Mouse (Mus musculus) MEL (cell line): Measurements from ENCODE around the gene Galns. TPM values are rescaled to one million over a fixed set of nuclear protein-coding genes. Genes with fewer than 3 reads are reported as not detected.

Experiments used
- DNase-seq: peaks from one replicate; pipeline ENCODE4 v3.0.0; 2011; ENCODE audit warnings: low read depth, low spot score
- H3K27ac ChIP-seq: 2 replicates; pipeline ENCODE4 v1.5.1; 2012; ENCODE audit warnings: low read depth, mild to moderate bottlenecking, control low read depth, low read length, moderate library complexity; ENCODE audit not compliant: control insufficient read depth
- H3K27me3 ChIP-seq, 2 experiments: fragments of 150-350 bp in 1 of 2; sonication (generic) in 1 of 2; 2 replicates each; pipeline ENCODE4 v1.6.1; 2012; ENCODE audit warnings: low read length in 2 of 2, mild to moderate bottlenecking in 2 of 2, improper control_type of control experiment in 1 of 2, moderate library complexity in 1 of 2; ENCODE audit not compliant: insufficient read depth in 2 of 2, control insufficient read depth in 1 of 2
- H3K36me3 ChIP-seq, 2 experiments: 2 replicates each; pipeline ENCODE4 v1.6.1; 2012 to 2014; ENCODE audit warnings: low read length in 2 of 2, improper control_type of control experiment in 1 of 2, inconsistent platforms in 1 of 2, mild to moderate bottlenecking in 1 of 2; ENCODE audit not compliant: insufficient read depth in 2 of 2, control insufficient read depth in 1 of 2
- H3K4me1 ChIP-seq, 2 experiments: fragments of 150-350 bp in 1 of 2; sonication (generic) in 1 of 2; 2 replicates each; pipeline ENCODE4 v1.6.1; 2012; ENCODE audit warnings: low read length in 2 of 2, improper control_type of control experiment in 1 of 2, mild to moderate bottlenecking in 1 of 2; ENCODE audit not compliant: insufficient read depth in 2 of 2, control insufficient read depth in 1 of 2
- H3K4me3 ChIP-seq, 2 experiments: fragments of 150-350 bp in 1 of 2; sonication (generic) in 1 of 2; 2 replicates each; pipeline ENCODE4 v1.5.1; 2012; ENCODE audit warnings: low read depth in 2 of 2, low read length in 2 of 2, mild to moderate bottlenecking in 2 of 2, moderate library complexity in 2 of 2, control low read depth in 1 of 2, improper control_type of control experiment in 1 of 2; ENCODE audit not compliant: control insufficient read depth in 1 of 2, insufficient read depth in 1 of 2
- H3K79me2 ChIP-seq: 2 replicates; pipeline ENCODE4 v1.6.1; 2012; ENCODE audit warnings: mild to moderate bottlenecking, low read length, moderate library complexity; ENCODE audit not compliant: control insufficient read depth, poor library complexity, insufficient read depth
- H3K9ac ChIP-seq: 2 replicates; pipeline ENCODE4 v1.6.1; 2012; ENCODE audit warnings: low read depth, mild to moderate bottlenecking, control low read depth, low read length, moderate library complexity; ENCODE audit not compliant: control insufficient read depth, poor library complexity, severe bottlenecking
- H3K9me3 ChIP-seq: fragments of 150-350 bp; sonication (generic); replicated peaks from 2 replicates; pipeline ENCODE4 v1.6.1; 2012; ENCODE audit warnings: mild to moderate bottlenecking, low read length, improper control_type of control experiment, moderate library complexity; ENCODE audit not compliant: insufficient read depth
- CHD2 ChIP-seq: IDR thresholded peaks from 2 replicates; pipeline ENCODE4 v1.6.1; 2011; ENCODE audit warnings: low read length, improper control_type of control experiment
- CTCF ChIP-seq, 3 experiments: IDR thresholded peaks in 2 of 3; conservative IDR thresholded peaks in 1 of 3; 2 replicates each; pipeline ENCODE4 v1.5.1; 2011 to 2012; ENCODE audit warnings: low read length in 3 of 3, low read depth in 2 of 3, mild to moderate bottlenecking in 2 of 3, improper control_type of control experiment in 1 of 3, inconsistent platforms in 1 of 3, mixed read lengths in 1 of 3, moderate library complexity in 1 of 3; ENCODE audit not compliant: control insufficient read depth in 1 of 3, insufficient read depth in 1 of 3, poor library complexity in 1 of 3, severe bottlenecking in 1 of 3
- ELF1 ChIP-seq: IDR thresholded peaks from 2 replicates; pipeline ENCODE4 v1.6.1; 2014; ENCODE audit warnings: low read depth, mild to moderate bottlenecking, inconsistent platforms, low read length, improper control_type of control experiment, moderate library complexity
- GABPA ChIP-seq: IDR thresholded peaks from 2 replicates; pipeline ENCODE4 v1.6.1; 2012; ENCODE audit warnings: low read depth, mild to moderate bottlenecking, inconsistent platforms, low read length, improper control_type of control experiment, moderate library complexity
- GATA1 ChIP-seq: IDR thresholded peaks from 2 replicates; pipeline ENCODE4 v1.6.1; 2011; ENCODE audit warnings: low read depth, low read length, improper control_type of control experiment
- HCFC1 ChIP-seq: IDR thresholded peaks from 2 replicates; pipeline ENCODE4 v1.6.1; 2012; ENCODE audit warnings: low read depth, mild to moderate bottlenecking, inconsistent platforms, low read length, improper control_type of control experiment, moderate library complexity
- MAZ ChIP-seq: IDR thresholded peaks from 2 replicates; pipeline ENCODE4 v1.6.1; 2012; ENCODE audit warnings: low read depth, mild to moderate bottlenecking, inconsistent platforms, low read length, improper control_type of control experiment
- POLR2A ChIP-seq, 2 experiments: IDR thresholded peaks; 2 replicates each; pipeline ENCODE4 v1.6.1; 2011 to 2012; ENCODE audit warnings: low read length in 2 of 2, mild to moderate bottlenecking in 2 of 2, control low read depth in 1 of 2, improper control_type of control experiment in 1 of 2, low read depth in 1 of 2, moderate library complexity in 1 of 2; ENCODE audit not compliant: control insufficient read depth in 1 of 2, insufficient read depth in 1 of 2, poor library complexity in 1 of 2
- RCOR1 ChIP-seq: IDR thresholded peaks from 2 replicates; pipeline ENCODE4 v1.6.1; 2012; ENCODE audit warnings: low read depth, mild to moderate bottlenecking, inconsistent platforms, low read length, improper control_type of control experiment
- TAL1 ChIP-seq: IDR thresholded peaks from 2 replicates; pipeline ENCODE4 v1.6.1; 2012; ENCODE audit warnings: mild to moderate bottlenecking, inconsistent platforms, low read length, moderate library complexity, mixed read lengths
- TCF12 ChIP-seq: IDR thresholded peaks from 2 replicates; pipeline ENCODE4 v1.6.1; 2014; ENCODE audit warnings: low read depth, mild to moderate bottlenecking, inconsistent platforms, low read length, improper control_type of control experiment, moderate library complexity
- UBTF ChIP-seq: IDR thresholded peaks from 2 replicates; pipeline ENCODE4 v1.6.1; 2012; ENCODE audit warnings: low read depth, mild to moderate bottlenecking, inconsistent platforms, low read length, improper control_type of control experiment, moderate library complexity, borderline replicate concordance; ENCODE audit not compliant: insufficient read depth
- USF2 ChIP-seq, 2 experiments: IDR thresholded peaks; 2 replicates each; pipeline ENCODE4 v1.6.1; 2011 to 2012; ENCODE audit warnings: improper control_type of control experiment in 2 of 2, low read length in 2 of 2, borderline replicate concordance in 1 of 2, inconsistent platforms in 1 of 2, low read depth in 1 of 2, mild to moderate bottlenecking in 1 of 2; ENCODE audit not compliant: insufficient read depth in 1 of 2
- ZC3H11A ChIP-seq: IDR thresholded peaks from 2 replicates; pipeline ENCODE4 v1.6.1; 2012; ENCODE audit warnings: low read depth, mild to moderate bottlenecking, inconsistent platforms, low read length, improper control_type of control experiment
- ZMIZ1 ChIP-seq: IDR thresholded peaks from 2 replicates; pipeline ENCODE4 v1.6.1; 2012; ENCODE audit warnings: low read depth, mild to moderate bottlenecking, inconsistent platforms, low read length, improper control_type of control experiment, moderate library complexity
- polyA plus RNA-seq, 2 experiments: library from polyadenylated mRNA; stranded (reverse) in 1 of 2; unstranded in 1 of 2; fragments of >175 nt in 1 of 2; fragments of >200 nt in 1 of 2; gene quantifications; 2 replicates each; pipeline versions ENCODE4 v1.2.1 to v1.2.4; 2012; ENCODE audit warnings: low replicate concordance in 2 of 2, low read depth in 1 of 2; ENCODE audit not compliant: insufficient read length in 2 of 2, insufficient read depth in 1 of 2, missing spikeins in 1 of 2
- total RNA-seq: library from RNA; depleted of rRNA; stranded (reverse); fragments of 300-350 nt; gene quantifications from 2 replicates; pipeline ENCODE4 v1.2.3, GENCODE M21; 2012

Galns gene
- total and polyA plus RNA-seq, 3 experiments: 1.7 to 3.0 TPM; not detected in 1

GRCm38 (mm10) chr8:122558671-122559349 is 52.5 kb downstream of the Galns start:
- TF ChIP-seq CTCF (IDR thresholded peaks at IDR 0.05 in 2 of 3, conservative IDR thresholded peaks at IDR 0.05 in 1 of 3; ENCODE audit: control insufficient read depth in 1 of 3, insufficient read depth in 1 of 3, low read depth in 2 of 3, low read length in 3 of 3, poor library complexity in 1 of 3, severe bottlenecking in 1 of 3): peak in 2 of 3 experiments; percentile 10 to 25; a peak in 2 of 6 replicates
- TF ChIP-seq TAL1: no peak
- no peak for TF ChIP-seq POLR2A (IDR thresholded peaks at IDR 0.05; ENCODE audit: control insufficient read depth in 1 of 2, insufficient read depth in 1 of 2, low read depth in 1 of 2, low read length in 2 of 2, poor library complexity in 1 of 2)
- no peak for TF ChIP-seq HCFC1
- Histone ChIP-seq H3K36me3 (peaks cover 0 to 7% of the 10 kb centered on the region in 2 experiments; a peak in 2 of 4 replicates), H3K27me3 (no peaks in the 10 kb centered on the region), H3K27ac (no peak overlapping the region), H3K4me3 (no peak overlapping the region), H3K9ac (no peak overlapping the region), H3K9me3 (no peaks in the 10 kb centered on the region), H3K79me2 (peaks cover 19% of the 10 kb centered on the region; the same call in 1 of the 2 replicates), H3K4me1 (peaks cover 0 to 15% of the 10 kb centered on the region in 2 experiments; a peak in 2 of 4 replicates)
- DNase-seq: peak; percentile 9

- H3K4me1 ChIP-seq: peaks cover 0 to 15% of the 10 kb centered on the region in 2 experiments; a peak in 2 of 4 replicates
- H3K36me3 ChIP-seq: peaks cover 0 to 7% of the 10 kb centered on the region in 2 experiments; a peak in 2 of 4 replicates
- no peak overlapping the region for H3K27ac ChIP-seq
- DNase-seq: no peak
- peaks cover 23% of the 10 kb centered on the region; the same call in 1 of the 2 replicates for H3K79me2 ChIP-seq
- no peak overlapping the region for H3K9ac ChIP-seq
- H3K4me3 ChIP-seq: no peak overlapping the region
- no peaks in the 10 kb centered on the region for H3K9me3 ChIP-seq
- TF ChIP-seq UBTF (no peak), RCOR1 (no peak), MAZ (no peak)
- no peaks in the 10 kb centered on the region for H3K27me3 ChIP-seq
These were observed 53.8 kb downstream of the Galns start for GRCm38 (mm10) chr8:122557248-122558038.

DNA sequence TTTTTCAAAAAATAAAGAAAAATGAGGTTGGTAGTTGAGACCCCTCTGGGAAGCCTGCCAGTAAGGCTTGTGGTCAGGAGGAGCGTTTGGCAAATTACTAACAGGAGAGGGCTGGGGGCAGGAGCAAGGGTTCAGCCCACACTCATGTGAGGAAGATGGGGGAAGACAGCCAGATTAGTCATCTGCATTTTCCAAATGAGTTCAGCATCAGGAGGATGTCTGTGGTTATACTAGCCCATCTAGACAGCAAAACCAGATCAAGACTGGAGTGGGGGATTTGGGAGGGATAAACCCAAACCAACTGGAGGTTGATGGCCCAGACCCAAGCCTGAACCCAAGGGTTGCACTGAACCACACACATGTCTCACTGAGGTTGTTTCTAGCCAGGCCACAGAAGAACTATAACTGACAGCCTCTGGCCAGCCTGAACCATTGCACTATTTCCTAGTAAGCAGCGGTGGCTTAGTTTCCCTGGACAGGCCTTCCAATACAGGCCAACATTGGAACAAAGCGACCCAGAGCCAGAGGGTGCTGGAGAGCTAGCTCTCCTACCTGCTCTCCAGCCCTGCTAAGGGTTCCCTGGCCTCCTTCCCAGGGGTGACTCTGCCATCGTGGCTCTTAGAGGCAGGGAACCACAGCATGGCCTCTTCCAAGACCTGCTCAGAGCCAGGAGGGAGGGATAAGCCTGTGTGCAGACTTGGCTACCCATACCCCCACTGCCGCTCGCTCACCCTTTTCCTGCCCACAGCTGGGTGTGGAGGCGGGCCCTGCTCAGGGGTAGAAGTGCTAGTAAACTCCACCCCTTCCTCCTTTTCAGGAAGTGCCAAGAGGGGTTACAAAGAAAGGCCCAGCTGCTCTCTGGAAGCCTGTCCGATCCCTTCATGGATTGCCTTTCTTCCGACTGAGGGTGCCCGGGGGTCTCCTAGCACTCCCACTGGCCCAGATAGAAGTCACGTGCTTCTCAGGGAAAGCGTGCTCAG is 54.9 kb downstream of the Galns start:
- no peak overlapping the region for H3K9ac ChIP-seq
- peaks cover 26% of the 10 kb centered on the region for H3K79me2 ChIP-seq
- H3K4me3 ChIP-seq: no peak overlapping the region
- no peaks in the 10 kb centered on the region for H3K9me3 ChIP-seq
- H3K4me1 ChIP-seq: peaks cover 0 to 15% of the 10 kb centered on the region in 2 experiments; a peak in 2 of 4 replicates
- TF ChIP-seq ZMIZ1: no peak
- no peak for TF ChIP-seq TCF12
- TF ChIP-seq CHD2: no peak
- no peak for TF ChIP-seq ZC3H11A
- no peak for TF ChIP-seq CTCF (IDR thresholded peaks at IDR 0.05 in 2 of 3, conservative IDR thresholded peaks at IDR 0.05 in 1 of 3; ENCODE audit: control insufficient read depth in 1 of 3, insufficient read depth in 1 of 3, low read depth in 2 of 3, low read length in 3 of 3, poor library complexity in 1 of 3, severe bottlenecking in 1 of 3)
- TF ChIP-seq GATA1: no peak
- TF ChIP-seq MAZ: no peak
- TF ChIP-seq USF2 (IDR thresholded peaks at IDR 0.05; ENCODE audit: borderline replicate concordance in 1 of 2, insufficient read depth in 1 of 2, low read depth in 1 of 2, low read length in 2 of 2): no peak
- TF ChIP-seq GABPA: no peak
- TF ChIP-seq ELF1: no peak
- TF ChIP-seq RCOR1: no peak
- peaks cover 0 to 7% of the 10 kb centered on the region in 2 experiments; a peak in 2 of 4 replicates for H3K36me3 ChIP-seq
- no peak overlapping the region; the same call in 1 of the 2 replicates for H3K27ac ChIP-seq
- no peaks in the 10 kb centered on the region for H3K27me3 ChIP-seq
- DNase-seq: no peak
